Mouse (Mus musculus) embryo, embryonic 9.5 days (tissue): ENCODE data around the gene Sgk2.

Source experiments
- DNase-seq: peaks from one replicate; pipeline ENCODE4 v3.0.0-alpha.2; 2017; ENCODE audit errors: extremely low spot score

Gene Sgk2

DNA sequence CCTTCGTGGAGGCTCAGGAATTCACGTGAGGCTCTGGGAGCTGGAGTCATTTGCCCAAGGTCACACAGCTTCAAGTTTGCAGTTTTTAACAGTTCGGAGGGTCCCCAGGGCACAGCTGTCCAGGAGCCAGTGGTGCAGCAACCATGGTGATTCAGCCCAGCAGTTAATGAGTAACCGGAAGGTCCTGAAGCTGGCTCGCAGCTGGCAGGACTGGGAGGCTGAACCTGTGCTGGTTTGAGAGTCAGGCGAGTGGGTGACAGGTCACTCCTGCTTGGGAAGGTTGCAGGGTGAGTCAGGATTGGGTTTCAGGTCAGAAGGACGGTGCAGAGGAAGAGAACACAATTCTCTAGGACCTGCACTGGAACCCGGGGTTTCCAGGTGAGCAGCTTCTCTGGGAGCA lies at the start of gene Sgk2:
Sgk2 (plus strand) TSS at position 113 of the 400 bp plus-strand sequence.
- no peak for DNase-seq

- no peak for DNase-seq
Observed at GRCm38 (mm10) chr2:162939562-162939961, 47.6 kb upstream of the Sgk2 start.

DNA sequence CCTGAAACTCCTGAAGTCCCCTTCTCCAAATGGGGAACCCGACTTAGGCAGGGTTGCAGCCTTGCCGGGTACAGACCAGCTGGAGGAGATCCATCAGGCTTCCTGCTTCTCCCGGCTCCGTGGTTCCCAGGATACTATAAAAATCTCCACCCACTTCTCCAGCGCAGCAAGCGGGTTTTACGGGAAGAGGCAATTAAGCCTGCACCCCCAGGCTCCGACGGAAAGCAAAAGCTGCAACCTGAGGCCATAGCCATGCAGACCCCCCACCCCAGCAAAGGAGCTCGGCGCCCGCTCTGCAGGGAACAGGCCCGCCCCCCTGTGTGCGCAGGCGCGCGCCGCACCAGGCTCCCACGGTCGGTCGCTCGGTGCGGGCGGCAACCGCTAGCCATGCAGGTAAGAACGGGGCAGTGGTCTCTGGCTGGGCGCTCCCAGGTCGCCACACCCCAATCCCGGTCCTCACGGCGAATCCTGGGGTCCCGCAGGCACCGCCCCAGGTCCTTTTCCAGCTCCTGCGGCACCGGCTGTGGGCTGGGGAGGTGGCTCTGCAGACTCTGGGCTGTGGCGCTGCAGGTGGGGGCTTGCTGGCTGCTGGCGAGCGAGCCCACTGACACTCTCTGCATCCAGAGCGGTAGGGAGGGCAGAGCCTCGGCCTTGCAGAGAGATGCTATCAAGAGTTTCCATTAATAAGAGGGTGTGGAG lies 43.8 kb upstream of the Sgk2 start, which contains the start of gene L3mbtl1:
L3mbtl1 (plus strand) TSS at position 325 of the 699 bp plus-strand sequence.
- peak; percentile 54 for DNase-seq

GRCm38 (mm10) chr2:162943931-162944330 lies 43.2 kb upstream of the Sgk2 start:
- DNase-seq = no peak

DNA sequence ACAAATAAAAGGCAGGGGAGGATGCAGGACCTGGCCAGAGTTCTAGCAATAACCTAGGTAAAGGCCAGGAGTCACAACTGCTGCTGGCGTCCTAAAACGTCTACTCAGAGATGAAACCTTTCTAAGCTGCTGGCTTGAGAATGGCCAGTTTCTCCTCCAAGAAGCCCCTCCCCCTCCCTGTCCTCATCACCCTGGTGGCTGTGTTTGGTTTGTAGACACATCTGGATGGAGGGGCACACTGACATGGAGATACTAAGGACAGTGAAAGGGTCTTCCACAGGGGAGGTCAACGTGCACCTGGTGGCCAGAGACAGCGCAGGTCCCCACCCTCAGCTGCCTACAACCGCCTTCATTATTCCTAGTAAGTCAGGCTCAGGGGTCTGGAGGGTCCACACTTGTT lies 40.2 kb upstream of the Sgk2 start:
- no peak for DNase-seq

- no peak for DNase-seq
Observed at GRCm38 (mm10) chr2:162947736-162948135, 39.4 kb upstream of the Sgk2 start.

- no peak for DNase-seq
Observed at GRCm38 (mm10) chr2:162948221-162948620, 38.9 kb upstream of the Sgk2 start.

DNA sequence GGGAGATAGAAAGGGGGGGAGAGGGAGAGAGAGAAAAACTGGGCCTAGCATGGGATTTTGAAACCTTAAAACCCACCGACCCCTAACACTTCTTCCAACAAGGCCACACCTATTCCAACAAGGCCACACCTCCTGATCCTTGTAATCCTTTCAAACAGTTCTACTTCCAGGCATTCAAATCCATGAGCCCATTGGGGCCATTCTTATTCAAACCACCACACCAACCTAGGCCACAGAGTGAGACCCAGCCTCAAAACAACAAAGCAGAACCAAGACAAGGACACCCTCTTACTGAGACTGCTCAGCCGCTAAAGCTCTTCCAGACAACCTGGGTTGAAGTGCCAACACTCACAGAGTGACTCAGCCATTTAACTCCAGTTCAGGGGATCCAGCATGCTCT lies 36.4 kb upstream of the Sgk2 start:
- DNase-seq = no peak

DNA sequence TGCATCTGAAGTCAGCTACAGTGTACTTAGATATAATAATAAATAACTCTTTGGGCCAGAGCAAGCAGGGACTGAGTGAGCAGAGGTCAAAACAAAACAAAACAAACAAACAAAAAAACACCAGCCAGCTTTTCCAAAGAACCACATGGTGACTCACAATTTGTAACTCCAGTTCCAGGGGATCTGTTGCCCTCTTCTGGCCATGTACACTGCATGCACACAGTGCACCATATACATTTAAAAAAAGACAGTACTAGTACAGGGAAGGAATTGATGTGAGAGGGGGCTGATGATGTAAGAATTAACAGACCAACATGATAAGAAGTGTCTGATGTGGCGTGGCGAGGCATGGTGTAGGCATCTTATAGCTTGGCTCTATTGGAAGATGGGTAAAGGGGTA lies 30.3 kb upstream of the Sgk2 start:
- no peak for DNase-seq

GRCm38 (mm10) chr2:162961321-162961720 lies 25.8 kb upstream of the Sgk2 start:
- DNase-seq = no peak

DNA sequence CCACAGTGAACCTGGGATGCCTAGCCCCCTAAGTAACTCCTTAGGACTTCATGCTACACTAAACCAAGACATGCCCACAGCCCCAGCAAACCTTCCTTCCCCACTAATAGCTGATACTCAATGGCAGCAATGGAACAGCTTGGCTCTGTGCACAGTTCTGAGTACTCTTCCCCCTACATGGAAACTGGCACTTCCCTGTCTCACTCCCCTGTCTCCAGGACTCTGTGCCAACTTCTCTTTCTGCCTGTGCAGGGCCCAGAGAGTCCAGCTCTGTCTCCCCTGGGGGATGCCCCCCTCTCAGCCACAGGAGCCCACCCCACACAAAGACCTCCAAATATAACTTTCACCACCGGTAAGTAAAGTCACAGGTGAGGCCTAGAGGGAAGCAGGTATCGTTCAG lies 20.4 kb upstream of the Sgk2 start:
- no peak for DNase-seq

DNA sequence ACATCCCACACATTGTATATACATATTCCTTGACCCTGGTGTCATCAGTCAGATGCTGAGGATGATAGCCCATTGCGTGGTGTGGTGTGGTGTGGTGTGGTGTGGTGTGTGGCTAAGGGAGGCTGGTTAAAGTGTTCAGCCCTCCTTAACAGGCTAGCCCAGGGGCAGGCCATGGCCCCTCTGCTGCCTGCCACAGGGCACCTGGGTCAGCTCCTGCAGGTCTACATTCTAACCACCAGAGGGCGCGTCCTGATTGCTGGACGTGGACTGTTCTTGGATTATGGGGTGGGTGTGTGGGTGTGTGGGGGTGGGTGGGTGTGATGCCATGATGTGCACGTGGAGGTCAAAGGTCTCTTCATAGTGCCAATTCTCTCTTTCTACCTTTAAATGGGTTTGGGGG lies 18.8 kb upstream of the Sgk2 start:
- DNase-seq = peak; percentile 53

GRCm38 (mm10) chr2:162969101-162969500 lies 18.0 kb upstream of the Sgk2 start:
- no peak for DNase-seq

DNA sequence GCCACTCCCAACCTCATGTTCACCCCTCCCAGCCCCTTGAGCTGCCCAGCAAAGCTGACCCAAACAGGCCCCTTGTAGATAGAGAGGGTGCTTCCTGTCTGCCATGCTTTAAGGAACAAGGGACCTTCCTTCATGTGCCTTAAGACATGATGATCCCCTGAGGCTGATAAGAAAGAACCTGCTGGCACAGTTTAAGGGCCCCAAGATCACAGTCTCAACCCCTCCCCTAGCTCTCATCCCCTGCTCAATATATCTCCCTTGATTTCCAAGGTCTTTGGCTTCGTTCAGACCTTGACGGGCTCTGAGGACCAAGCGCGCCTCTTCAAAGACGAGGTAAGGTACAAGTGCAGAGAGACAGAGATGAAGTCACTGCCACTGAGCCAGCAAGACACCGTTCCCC lies 16.2 kb upstream of the Sgk2 start:
- no peak for DNase-seq

GRCm38 (mm10) chr2:162972752-162973151 lies 14.4 kb upstream of the Sgk2 start:
- DNase-seq = no peak

DNA sequence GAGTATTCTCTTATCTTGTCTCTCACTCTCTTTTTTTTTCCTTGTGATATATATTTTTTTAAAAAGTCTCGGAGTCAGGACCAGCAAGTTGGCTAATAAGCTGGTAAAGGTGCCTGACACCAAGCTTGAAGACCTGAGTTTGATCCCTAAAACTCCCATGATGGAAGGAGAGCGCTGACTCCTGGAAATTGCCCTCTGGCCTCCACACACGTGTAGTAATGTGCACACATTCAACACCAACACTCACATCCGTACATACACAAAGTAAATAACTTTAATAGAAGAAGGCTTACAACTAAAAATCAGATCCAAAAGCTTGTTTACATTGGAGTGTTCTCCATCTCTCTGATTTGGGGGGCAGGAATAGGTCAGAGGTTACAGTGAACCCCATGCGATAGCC lies 13.9 kb upstream of the Sgk2 start:
- DNase-seq = no peak

GRCm38 (mm10) chr2:162973637-162974036 lies 13.5 kb upstream of the Sgk2 start:
- peak; percentile 42 for DNase-seq

DNA sequence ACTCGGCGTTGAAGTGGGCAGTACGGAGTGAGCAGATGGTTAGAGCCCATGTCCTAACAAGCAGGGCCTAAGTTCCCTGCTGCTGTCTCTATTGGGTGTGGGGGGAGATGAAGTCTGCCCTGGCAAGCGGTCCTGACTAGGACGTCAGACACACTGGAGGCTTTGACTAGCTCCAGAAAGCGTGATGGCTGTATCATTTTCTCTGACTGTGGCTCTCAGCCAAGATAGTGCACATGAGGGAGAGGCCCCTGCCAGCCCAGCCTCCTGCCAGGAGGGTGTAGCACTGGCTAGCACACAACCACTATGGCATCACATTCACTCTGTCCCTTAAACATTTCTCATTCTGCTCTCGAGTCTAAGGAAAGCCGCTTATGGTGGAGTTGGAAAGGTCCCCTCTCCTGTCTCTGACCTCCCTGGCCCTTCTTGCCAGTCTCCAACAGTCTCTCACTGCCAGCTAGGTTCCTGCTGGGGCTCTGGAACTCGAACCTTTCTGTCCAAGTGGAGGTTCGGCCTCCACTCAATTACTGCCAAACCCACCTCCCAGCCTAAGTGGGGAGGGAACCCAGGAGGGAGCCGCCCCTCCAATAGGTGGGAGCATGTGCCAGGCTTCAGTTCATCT lies 11.9 kb upstream of the Sgk2 start:
- no peak for DNase-seq

DNA sequence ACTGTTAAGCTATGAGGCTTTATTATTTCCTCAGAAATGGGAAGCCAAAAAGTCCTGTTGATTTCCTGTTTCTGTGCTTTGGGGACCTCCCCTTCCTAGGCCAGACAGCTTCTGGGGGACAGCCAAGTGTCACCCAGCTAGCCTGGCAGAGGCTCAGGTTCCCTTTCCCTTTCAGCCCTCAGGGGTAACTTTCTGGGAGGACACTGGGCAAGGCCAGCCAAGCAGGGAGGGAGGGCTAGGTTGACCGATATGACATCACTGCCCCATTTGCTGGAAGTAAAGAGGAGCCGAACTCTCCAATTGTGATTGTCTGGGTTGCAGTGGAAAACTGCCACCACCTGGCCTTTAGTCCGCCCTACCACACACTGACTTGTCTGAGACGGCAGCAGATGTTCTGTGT lies 11.1 kb upstream of the Sgk2 start:
- no peak for DNase-seq

- no peak for DNase-seq
Observed at GRCm38 (mm10) chr2:162984381-162984780, 2.7 kb upstream of the Sgk2 start.

- DNase-seq = no peak
Observed at GRCm38 (mm10) chr2:162985923-162986322, 1.2 kb upstream of the Sgk2 start.

DNA sequence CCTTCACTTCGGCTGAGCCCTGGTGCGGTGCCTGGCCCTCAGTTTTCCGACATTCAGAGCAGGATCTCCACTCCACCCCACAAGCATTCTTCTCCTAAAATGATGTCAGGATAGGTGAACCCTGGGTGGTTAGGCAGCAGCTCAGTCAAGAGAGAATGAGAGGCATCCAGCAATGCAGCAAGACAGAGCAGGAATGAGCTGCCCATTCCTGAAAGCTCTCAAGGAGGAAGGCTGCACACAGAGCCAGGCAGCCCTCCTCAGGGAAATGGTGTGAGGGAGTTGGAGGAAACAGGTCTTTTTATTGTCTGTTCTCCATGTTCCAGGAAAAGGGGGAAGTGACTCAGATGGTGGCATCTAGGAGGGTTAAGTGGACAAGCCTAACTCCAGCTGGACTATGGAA lies 366 bp upstream of the Sgk2 start:
- DNase-seq = no peak

DNA sequence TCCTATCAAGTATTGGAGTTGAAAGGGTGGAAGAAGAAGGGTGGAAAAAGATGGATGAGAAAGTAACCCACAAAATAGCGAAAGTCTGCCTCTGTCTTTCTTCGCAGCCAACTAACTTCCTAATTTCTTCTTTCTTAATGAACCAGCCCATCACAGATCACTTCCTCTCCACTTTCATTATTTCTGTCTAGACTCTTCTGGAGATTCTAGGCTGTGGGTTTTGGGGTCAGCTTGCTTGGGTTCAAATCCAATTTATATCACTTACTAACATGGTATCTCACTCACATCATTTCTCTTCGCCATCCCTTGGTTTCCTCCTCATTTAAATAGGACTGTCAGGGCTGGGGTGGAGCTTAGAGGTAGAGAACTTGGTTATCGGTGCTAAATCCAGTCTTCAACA lies 1.1 kb downstream of the Sgk2 start:
- no peak for DNase-seq
